Mouse (Mus musculus): Measurements from ENCODE around the gene Uvssa.

DNA sequence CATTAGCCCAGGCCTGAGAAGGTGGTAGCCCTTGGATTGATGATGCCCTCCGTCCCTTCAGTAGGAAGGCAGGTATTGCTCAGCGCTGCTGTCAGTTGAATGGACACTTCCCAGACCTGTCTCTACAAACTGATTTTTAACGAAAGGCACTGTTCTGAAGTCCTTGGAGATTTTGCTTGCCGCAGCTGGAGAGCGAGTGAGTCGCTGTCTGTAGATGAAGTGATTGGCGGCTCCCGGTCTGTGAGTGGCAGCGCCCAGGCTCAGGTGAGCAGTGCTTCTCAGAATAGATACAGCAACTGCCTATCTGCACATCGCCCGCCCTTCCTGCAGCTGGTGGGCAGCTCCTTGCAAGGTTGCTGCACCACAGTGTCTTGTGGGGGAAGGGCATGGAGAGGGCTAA, 17.3 kb downstream of the Uvssa start:
- TF ChIP-seq TAL1 (IDR thresholded peaks at IDR 0.05; ENCODE audit: low read length) (no peak), GATA1 (IDR thresholded peaks at IDR 0.05; ENCODE audit: low read length) (no peak)
